Mouse (Mus musculus) testis, adult 2 months (tissue): Measurements from ENCODE around the gene Isca1.

Source experiments
- CTCF ChIP-seq: fragments of 200-500 bp; IDR thresholded peaks from 2 replicates; pipeline ENCODE4 v1.5.1; 2012; ENCODE audit warnings: low read depth, mild to moderate bottlenecking, inconsistent platforms, low read length, moderate library complexity; ENCODE audit not compliant: control insufficient read depth, insufficient read depth, insufficient replicate concordance
- POLR2A ChIP-seq: fragments of 200-500 bp; IDR thresholded peaks from 2 replicates; pipeline ENCODE4 v1.6.1; 2012; ENCODE audit warnings: low read depth, mild to moderate bottlenecking, inconsistent platforms, low read length, moderate library complexity; ENCODE audit not compliant: control insufficient read depth

DNA sequence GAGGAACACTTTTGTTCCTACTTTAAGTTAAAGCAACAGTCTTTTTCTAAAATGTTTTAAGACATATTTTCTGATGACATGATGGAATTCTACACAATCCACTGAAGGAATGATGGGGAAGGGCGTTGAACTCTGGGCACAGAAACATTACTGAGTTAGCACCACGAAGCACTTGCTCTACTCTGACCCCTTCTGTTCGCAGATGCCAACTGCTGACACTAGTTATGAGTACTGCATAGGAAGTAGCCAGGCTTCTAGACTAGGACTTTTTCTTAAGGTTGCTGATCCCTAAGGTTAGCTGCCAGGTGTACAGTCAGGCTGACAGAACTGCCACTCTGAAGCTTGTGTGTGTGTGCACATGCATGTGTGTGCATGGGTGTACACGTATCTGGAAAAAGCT lies 9.6 kb upstream of the Isca1 start:
- no peak for TF ChIP-seq CTCF
- TF ChIP-seq POLR2A = no peak
